Mouse (Mus musculus): ENCODE data around the gene Vwa2. TPM values are rescaled to one million over a fixed set of nuclear protein-coding genes. Genes with fewer than 3 reads are reported as not detected.

The Vwa2 gene
- polyA plus RNA-seq, 1 experiment from 2014 or later = 0.16 TPM

- no peaks in the 10 kb centered on the region for H3K36me3 ChIP-seq
Measured at GRCm38 (mm10) chr19:56935777-56936176, 61.7 kb downstream of the Vwa2 start.

GRCm38 (mm10) chr19:56936253-56936652, 62.2 kb downstream of the Vwa2 start:
- H3K27me3 ChIP-seq = no peaks in the 10 kb centered on the region
- no peaks in the 10 kb centered on the region for H3K36me3 ChIP-seq
- H3K4me2 ChIP-seq = no peak overlapping the region
- no peak overlapping the region for H3K4me3 ChIP-seq
- no peaks in the 10 kb centered on the region for H3K9me3 ChIP-seq (replicated peaks)
- no peak overlapping the region for H3K9ac ChIP-seq
- WGBS = 89% methylated on average over 8 of the region's 8 CpGs
- no peak for ATAC-seq (replicated peaks; ENCODE audit: insufficient number of reproducible peaks, insufficient read depth, low FRiP score, low read depth)
- H3K27ac ChIP-seq = no peak overlapping the region
- H3K4me1 ChIP-seq (replicated peaks) = peaks cover 16% of the 10 kb centered on the region

More at GRCm38 (mm10) chr19:56935777-56936176, 61.7 kb downstream of the Vwa2 start:
- H3K27me3 ChIP-seq = no peaks in the 10 kb centered on the region
- no peak overlapping the region for H3K27ac ChIP-seq
- WGBS = 80% methylated on average over 7 of the region's 7 CpGs
- H3K9ac ChIP-seq = no peak overlapping the region
- H3K9me3 ChIP-seq (replicated peaks) = no peaks in the 10 kb centered on the region
- peaks cover 12% of the 10 kb centered on the region for H3K4me1 ChIP-seq (replicated peaks)
- H3K4me3 ChIP-seq = no peak overlapping the region
- H3K4me2 ChIP-seq = no peak overlapping the region
- ATAC-seq (replicated peaks; ENCODE audit: insufficient number of reproducible peaks, insufficient read depth, low FRiP score, low read depth) = no peak

- no peaks in the 10 kb centered on the region for H3K9me3 ChIP-seq (replicated peaks)
- ATAC-seq (replicated peaks; ENCODE audit: insufficient number of reproducible peaks, insufficient read depth, low FRiP score, low read depth) = no peak
- WGBS = 86% methylated on average over 5 of the region's 5 CpGs
- no peak overlapping the region for H3K27ac ChIP-seq
- H3K4me1 ChIP-seq (replicated peaks) = peaks cover 16% of the 10 kb centered on the region
- H3K27me3 ChIP-seq = no peaks in the 10 kb centered on the region
- H3K36me3 ChIP-seq = no peaks in the 10 kb centered on the region
- H3K9ac ChIP-seq = no peak overlapping the region
- no peak overlapping the region for H3K4me3 ChIP-seq
- no peak overlapping the region for H3K4me2 ChIP-seq
Measured at GRCm38 (mm10) chr19:56937911-56938310, 63.9 kb downstream of the Vwa2 start.

GRCm38 (mm10) chr19:56939826-56940225, 65.8 kb downstream of the Vwa2 start:
- Histone ChIP-seq H3K4me2 (no peak overlapping the region), H3K9ac (no peak overlapping the region), H3K4me3 (no peak overlapping the region), H3K27ac (no peak overlapping the region), H3K27me3 (no peaks in the 10 kb centered on the region), H3K4me1 (replicated peaks) (peaks cover 16% of the 10 kb centered on the region), H3K36me3 (no peaks in the 10 kb centered on the region), H3K9me3 (replicated peaks) (no peaks in the 10 kb centered on the region)
- ATAC-seq (replicated peaks; ENCODE audit: insufficient number of reproducible peaks, insufficient read depth, low FRiP score, low read depth) = no peak
- 71% methylated on average over 9 of the region's 9 CpGs for WGBS

DNA sequence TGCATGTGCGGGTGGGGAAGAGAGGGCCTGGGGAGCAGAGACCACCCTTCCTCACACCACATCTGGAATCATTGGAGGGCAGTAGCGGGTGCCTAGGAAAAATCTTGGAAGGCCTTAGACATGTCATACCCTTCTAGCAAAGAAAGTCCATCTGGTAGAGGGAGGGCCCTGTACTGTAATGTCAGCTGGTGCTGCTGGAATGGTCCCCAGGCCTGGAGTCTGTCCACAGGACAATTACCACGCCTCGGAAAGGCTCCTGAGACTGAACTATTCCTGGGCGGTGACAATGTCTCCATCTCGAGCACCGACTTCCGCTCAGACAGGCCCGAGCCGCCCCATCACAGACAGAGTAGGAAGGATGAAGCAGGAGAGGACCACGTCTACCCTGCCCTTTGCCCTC, 66.5 kb downstream of the Vwa2 start:
- Histone ChIP-seq H3K4me3 (no peak overlapping the region), H3K36me3 (no peaks in the 10 kb centered on the region), H3K27ac (no peak overlapping the region), H3K4me2 (no peak overlapping the region), H3K4me1 (replicated peaks) (peaks cover 16% of the 10 kb centered on the region), H3K9me3 (replicated peaks) (no peaks in the 10 kb centered on the region), H3K27me3 (no peaks in the 10 kb centered on the region), H3K9ac (no peak overlapping the region)
- ATAC-seq (replicated peaks; ENCODE audit: insufficient number of reproducible peaks, insufficient read depth, low FRiP score, low read depth) = 0 out of 2 replicates have a peak, but pooled peaks have one; percentile 6
- 69% methylated on average over 11 of the region's 11 CpGs for WGBS

DNA sequence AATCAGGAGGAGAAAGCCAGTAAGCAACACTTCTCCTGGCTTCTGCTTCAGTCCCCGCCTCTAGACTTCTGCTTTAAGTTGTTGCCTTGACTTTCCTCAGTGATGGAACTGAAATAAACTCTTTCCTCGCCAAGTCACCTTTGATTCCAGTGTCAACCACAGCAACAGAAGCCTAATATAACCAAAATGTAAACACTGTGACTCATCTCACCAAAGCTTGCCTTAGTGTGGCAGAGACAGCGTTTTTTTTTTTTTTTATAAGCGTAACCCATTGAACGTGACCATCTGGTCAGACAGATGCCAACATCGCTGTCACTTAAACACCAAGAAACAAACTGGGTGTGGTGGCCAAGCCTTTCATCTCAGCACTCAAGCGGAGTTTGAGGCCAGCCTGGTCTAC, 68.2 kb downstream of the Vwa2 start:
- peaks cover 12% of the 10 kb centered on the region; the same call in 1 of the 2 replicates for H3K4me1 ChIP-seq (replicated peaks)
- H3K9me3 ChIP-seq (replicated peaks) = no peaks in the 10 kb centered on the region
- 89% methylated on average over 7 of the region's 7 CpGs for WGBS
- no peak overlapping the region for H3K4me2 ChIP-seq
- no peak overlapping the region for H3K4me3 ChIP-seq
- no peak overlapping the region for H3K27ac ChIP-seq
- no peak overlapping the region for H3K9ac ChIP-seq
- H3K36me3 ChIP-seq = no peaks in the 10 kb centered on the region
- H3K27me3 ChIP-seq = no peaks in the 10 kb centered on the region
- no peak for ATAC-seq (replicated peaks; ENCODE audit: insufficient number of reproducible peaks, insufficient read depth, low FRiP score, low read depth)

GRCm38 (mm10) chr19:56944211-56944610, 70.2 kb downstream of the Vwa2 start:
- H3K36me3 ChIP-seq = no peaks in the 10 kb centered on the region
- H3K9me3 ChIP-seq (replicated peaks) = no peaks in the 10 kb centered on the region
- no peak overlapping the region for H3K27ac ChIP-seq
- no peak for ATAC-seq (replicated peaks; ENCODE audit: insufficient number of reproducible peaks, insufficient read depth, low FRiP score, low read depth)
- H3K4me3 ChIP-seq = no peak overlapping the region
- H3K27me3 ChIP-seq = no peaks in the 10 kb centered on the region
- 64% methylated on average over 9 of the region's 9 CpGs for WGBS
- H3K4me2 ChIP-seq = no peak overlapping the region
- H3K9ac ChIP-seq = no peak overlapping the region
- peaks cover 12% of the 10 kb centered on the region; the same call in 1 of the 2 replicates for H3K4me1 ChIP-seq (replicated peaks)

GRCm38 (mm10) chr19:56944826-56945225, 70.8 kb downstream of the Vwa2 start:
- Histone ChIP-seq H3K9ac (no peak overlapping the region), H3K27ac (no peak overlapping the region), H3K36me3 (no peaks in the 10 kb centered on the region), H3K4me1 (replicated peaks) (peaks cover 12% of the 10 kb centered on the region; the same call in 1 of the 2 replicates), H3K9me3 (replicated peaks) (no peaks in the 10 kb centered on the region), H3K4me2 (no peak overlapping the region), H3K27me3 (no peaks in the 10 kb centered on the region), H3K4me3 (no peak overlapping the region)
- no peak for ATAC-seq (replicated peaks; ENCODE audit: insufficient number of reproducible peaks, insufficient read depth, low FRiP score, low read depth)
- WGBS = 92% methylated on average over 3 of the region's 3 CpGs

DNA sequence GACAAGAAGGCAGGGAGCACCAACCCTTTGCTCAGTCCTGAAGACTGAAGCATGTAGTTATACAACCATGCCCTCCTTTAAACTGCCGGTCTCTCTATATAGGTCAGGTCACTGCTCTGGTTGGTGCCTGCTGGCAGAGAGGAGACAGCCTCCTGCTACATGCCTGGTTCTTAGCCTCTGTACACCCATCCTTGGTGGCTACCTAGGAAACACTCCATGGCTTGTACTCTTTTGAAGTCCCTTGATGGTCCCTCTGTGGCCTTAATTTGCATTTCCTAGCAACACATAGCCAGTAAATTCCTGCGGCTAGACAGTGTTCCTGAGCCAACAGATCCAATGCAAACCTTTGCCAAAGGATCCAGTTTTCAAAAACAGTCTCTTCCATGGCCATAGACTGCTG, 71.6 kb downstream of the Vwa2 start:
- no peak overlapping the region for H3K4me3 ChIP-seq
- H3K9ac ChIP-seq = no peak overlapping the region
- 76% methylated on average over 2 of the region's 2 CpGs for WGBS
- no peak overlapping the region for H3K4me2 ChIP-seq
- peaks cover 6% of the 10 kb centered on the region; the same call in 1 of the 2 replicates for H3K4me1 ChIP-seq (replicated peaks)
- no peak overlapping the region for H3K27ac ChIP-seq
- ATAC-seq (replicated peaks; ENCODE audit: insufficient number of reproducible peaks, insufficient read depth, low FRiP score, low read depth) = no peak
- H3K36me3 ChIP-seq = no peaks in the 10 kb centered on the region
- H3K9me3 ChIP-seq (replicated peaks) = no peaks in the 10 kb centered on the region
- H3K27me3 ChIP-seq = no peaks in the 10 kb centered on the region

GRCm38 (mm10) chr19:56946277-56946676, 72.2 kb downstream of the Vwa2 start:
- WGBS = 87% methylated on average over 7 of the region's 7 CpGs
- Histone ChIP-seq H3K4me3 (no peak overlapping the region), H3K36me3 (no peaks in the 10 kb centered on the region), H3K27me3 (no peaks in the 10 kb centered on the region), H3K27ac (no peak overlapping the region), H3K9me3 (replicated peaks) (no peaks in the 10 kb centered on the region), H3K4me2 (no peak overlapping the region), H3K4me1 (replicated peaks) (no peaks in the 10 kb centered on the region), H3K9ac (no peak overlapping the region)
- no peak for ATAC-seq (replicated peaks; ENCODE audit: insufficient number of reproducible peaks, insufficient read depth, low FRiP score, low read depth)

- no peak for ATAC-seq (replicated peaks; ENCODE audit: insufficient number of reproducible peaks, insufficient read depth, low FRiP score, low read depth)
- Histone ChIP-seq H3K36me3 (no peaks in the 10 kb centered on the region), H3K9ac (no peak overlapping the region), H3K27ac (no peak overlapping the region), H3K4me3 (no peak overlapping the region), H3K9me3 (replicated peaks) (no peaks in the 10 kb centered on the region), H3K4me1 (replicated peaks) (no peaks in the 10 kb centered on the region), H3K27me3 (no peaks in the 10 kb centered on the region), H3K4me2 (no peak overlapping the region)
- 85% methylated on average over 3 of the region's 3 CpGs for WGBS
Measured at GRCm38 (mm10) chr19:56946727-56947126, 72.7 kb downstream of the Vwa2 start.

GRCm38 (mm10) chr19:56947971-56948610, 74.0 kb downstream of the Vwa2 start:
- H3K9ac ChIP-seq = no peak overlapping the region
- no peaks in the 10 kb centered on the region for H3K27me3 ChIP-seq
- H3K27ac ChIP-seq = no peak overlapping the region
- H3K9me3 ChIP-seq (replicated peaks) = no peaks in the 10 kb centered on the region
- H3K4me3 ChIP-seq = no peak overlapping the region
- no peaks in the 10 kb centered on the region for H3K4me1 ChIP-seq (replicated peaks)
- 54% methylated on average over 6 of the region's 6 CpGs for WGBS
- no peak for ATAC-seq (replicated peaks; ENCODE audit: insufficient number of reproducible peaks, insufficient read depth, low FRiP score, low read depth)
- H3K36me3 ChIP-seq = no peaks in the 10 kb centered on the region
- no peak overlapping the region for H3K4me2 ChIP-seq

All from heart, embryonic 15.5 days (tissue).